Mouse (Mus musculus): ENCODE measurements around the gene Noct.

The Noct gene

DNA sequence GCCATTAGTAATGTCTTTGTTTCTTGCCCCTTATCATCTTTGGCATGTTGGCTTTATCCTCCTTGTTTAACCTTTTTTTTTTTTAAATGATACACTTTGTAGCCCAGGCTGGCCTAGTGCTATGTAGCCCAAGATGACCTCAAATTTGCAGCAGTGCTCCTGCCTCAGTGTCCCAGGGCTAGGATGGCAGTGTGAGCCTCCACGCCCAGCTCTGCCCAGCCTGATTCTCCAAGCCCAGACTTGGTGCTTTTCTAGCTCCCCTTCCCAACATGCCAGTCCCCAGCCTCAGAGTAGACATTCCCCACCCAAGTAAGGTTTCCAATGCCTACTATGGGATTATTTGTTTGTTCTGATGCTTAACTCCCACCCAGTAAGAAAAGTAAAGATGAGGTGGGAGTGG, 28.0 kb downstream of the Noct start:
- in situ Hi-C loops (cut with MboI; ENCODE audit: low pct_unique_long_range_greater_than_20kb in 1 of 2, low sequenced_read_pairs in 2 of 2, unreplicated experiment in 1 of 2) = no loop called here

DNA sequence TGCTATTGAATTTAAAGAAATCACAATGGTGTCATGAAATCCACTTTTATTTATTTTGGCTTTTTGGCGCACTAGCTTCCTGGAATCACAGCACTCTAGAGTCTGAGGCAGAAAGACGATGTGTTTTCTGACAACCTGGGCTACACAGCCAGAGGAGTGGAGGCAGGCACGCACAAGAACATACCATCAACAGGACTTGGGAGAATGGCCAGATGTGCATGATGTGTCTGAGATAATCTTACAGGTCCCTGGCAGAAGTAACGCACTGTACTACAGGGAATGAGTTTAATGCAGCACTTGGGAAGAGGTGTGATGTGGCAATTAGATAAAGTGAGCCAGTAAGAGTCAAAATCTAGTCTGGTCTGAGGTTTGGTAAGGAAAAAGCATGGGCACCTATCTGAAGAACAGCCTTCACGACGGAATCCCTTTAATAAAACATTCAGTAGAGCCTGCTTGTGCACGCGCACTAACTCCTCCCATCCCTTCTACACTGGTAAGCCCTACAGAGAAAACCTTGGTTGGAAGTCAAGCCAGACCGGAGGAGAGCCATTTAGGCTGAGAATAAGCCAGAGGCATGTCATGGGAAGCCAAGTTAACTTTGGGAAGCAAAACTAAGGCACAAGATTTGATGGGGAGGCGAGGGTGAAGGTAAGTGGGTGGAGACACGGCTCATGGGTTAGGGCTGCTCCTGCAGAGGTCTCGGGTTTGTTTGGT, 28.6 kb downstream of the Noct start:
- in situ Hi-C loops (cut with MboI; ENCODE audit: low pct_unique_long_range_greater_than_20kb in 1 of 2, low sequenced_read_pairs in 2 of 2, unreplicated experiment in 1 of 2) = no loop called here

DNA sequence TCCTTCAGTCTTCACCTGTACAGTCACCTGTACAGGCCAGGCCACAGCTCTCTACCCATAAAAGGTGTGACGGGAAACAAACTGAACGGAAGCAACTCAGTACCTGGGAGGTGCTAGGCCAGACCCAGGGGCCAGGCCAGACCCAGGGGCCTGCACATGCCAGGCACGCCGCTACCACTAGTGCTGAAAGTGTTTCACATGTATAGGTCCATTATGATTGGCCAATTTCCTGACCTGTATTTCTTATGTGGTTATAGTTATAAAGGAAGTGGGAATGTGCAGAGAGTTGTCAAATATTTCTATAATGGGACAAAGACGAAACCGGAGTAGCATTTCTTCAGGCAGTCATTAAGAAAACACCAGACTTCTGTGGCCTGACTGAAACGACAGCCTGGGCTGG, 30.5 kb downstream of the Noct start:
- in situ Hi-C loops (cut with MboI; ENCODE audit: low pct_unique_long_range_greater_than_20kb in 1 of 2, low sequenced_read_pairs in 2 of 2, unreplicated experiment in 1 of 2) = no loop called here

- in situ Hi-C loops (cut with MboI; ENCODE audit: low pct_unique_long_range_greater_than_20kb in 1 of 2, low sequenced_read_pairs in 2 of 2, unreplicated experiment in 1 of 2) = no loop called here
Measured at GRCm38 (mm10) chr3:51256450-51256849, 32.2 kb downstream of the Noct start.

DNA sequence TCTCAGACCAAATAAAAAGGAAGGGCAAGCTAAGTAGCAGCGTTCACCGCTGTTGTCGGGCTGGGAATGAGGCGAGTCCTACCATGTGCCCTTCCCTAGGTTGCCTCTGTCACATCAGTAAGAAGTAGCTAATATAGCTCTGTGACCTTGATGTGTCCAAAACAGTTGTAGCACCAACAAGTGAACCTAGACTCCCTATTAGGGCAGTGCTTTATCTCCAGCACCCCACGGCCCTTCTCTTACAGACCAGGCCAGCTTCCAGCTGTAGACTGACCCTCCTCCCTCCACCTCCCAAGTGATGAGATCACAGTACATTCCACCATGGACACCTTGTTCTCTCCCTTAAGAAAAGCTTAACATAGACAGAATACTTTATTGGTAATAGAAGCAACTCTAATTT, 33.8 kb downstream of the Noct start:
- in situ Hi-C loops (cut with MboI; ENCODE audit: low pct_unique_long_range_greater_than_20kb in 1 of 2, low sequenced_read_pairs in 2 of 2, unreplicated experiment in 1 of 2) = no loop called here

- in situ Hi-C loops (cut with MboI; ENCODE audit: low pct_unique_long_range_greater_than_20kb in 1 of 2, low sequenced_read_pairs in 2 of 2, unreplicated experiment in 1 of 2) = no loop called here
Measured at GRCm38 (mm10) chr3:51262942-51263341, 38.7 kb downstream of the Noct start.

DNA sequence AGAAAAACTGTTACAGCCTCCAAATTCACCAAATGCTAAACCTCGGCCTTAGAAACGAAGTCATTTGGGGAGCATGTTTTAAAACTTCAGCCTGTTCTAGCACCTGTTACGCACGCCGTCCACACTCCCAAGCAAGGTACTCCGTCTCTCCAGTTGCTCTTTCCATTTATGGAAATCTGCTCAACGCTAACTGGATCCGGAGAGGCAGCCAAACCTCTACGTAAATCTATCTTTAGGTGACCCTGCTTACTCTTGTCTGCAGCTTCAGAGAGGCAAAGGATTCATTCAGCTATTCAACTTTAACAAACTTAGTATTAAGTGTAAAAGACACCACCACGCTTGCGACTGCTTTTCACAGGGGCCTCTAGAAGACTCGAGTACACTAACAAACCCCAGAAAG, 44.2 kb downstream of the Noct start:
- in situ Hi-C loops (cut with MboI; ENCODE audit: low pct_unique_long_range_greater_than_20kb in 1 of 2, low sequenced_read_pairs in 2 of 2, unreplicated experiment in 1 of 2) = no loop called here

DNA sequence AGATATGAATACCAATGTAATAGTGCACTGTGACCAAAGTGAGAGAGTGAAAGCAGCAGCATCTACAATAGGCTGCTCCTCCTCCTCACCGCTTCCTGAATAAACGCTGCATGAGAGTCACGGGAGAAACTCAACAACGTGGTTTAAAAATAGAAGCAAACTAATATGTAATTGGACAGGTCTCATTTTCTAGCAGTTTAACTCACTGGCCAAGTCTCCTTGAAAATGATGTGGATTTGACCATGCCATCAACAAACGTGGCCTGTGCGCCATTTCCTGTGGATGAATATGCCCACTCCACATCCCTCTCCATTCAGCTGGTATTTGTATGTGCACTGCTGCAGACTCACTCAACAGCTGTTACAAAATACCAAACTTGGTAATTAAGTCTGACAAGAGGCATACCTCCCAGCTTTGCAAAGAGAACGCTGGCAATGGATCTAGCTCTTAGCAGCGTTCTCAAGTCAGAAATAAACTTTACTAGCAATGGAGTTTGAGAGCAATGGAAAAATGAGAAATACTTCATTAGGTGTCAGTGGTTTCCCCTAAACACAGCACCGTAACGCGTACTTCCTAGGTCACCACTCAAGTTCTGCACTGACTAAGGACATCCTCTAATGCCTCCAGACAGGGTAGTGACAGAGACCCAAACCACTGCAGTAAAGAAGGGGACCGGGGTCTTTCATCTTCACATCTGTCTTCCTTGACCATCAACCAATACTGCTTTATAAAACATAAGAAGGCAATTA, 46.0 kb downstream of the Noct start:
- in situ Hi-C loops (cut with MboI; ENCODE audit: low pct_unique_long_range_greater_than_20kb in 1 of 2, low sequenced_read_pairs in 2 of 2, unreplicated experiment in 1 of 2) = no loop called here

DNA sequence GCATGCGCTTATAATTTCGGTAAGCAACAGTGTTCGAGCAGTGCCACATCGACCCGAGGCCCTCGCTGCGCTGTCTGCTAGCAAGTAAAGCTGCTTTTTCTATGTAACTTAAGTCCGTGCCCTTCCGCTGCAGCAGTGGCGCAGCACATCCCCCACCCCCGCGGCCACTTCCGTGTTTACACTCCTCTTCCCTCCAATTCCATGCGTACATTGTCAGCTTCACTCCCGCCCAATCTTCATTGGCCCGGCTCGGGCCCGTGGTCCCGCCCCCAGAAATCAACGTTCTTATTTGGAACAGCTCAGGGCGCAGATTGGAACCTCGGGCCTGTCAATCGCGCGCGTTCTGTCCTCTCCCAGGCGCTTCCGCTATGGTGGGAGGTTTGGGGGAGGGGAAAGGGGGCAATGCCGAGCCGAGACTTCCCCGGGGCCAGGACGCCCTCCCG, 51.7 kb downstream of the Noct start:
- in situ Hi-C loops (cut with MboI; ENCODE audit: low pct_unique_long_range_greater_than_20kb in 1 of 2, low sequenced_read_pairs in 2 of 2, unreplicated experiment in 1 of 2) = no loop called here

GRCm38 (mm10) chr3:51276421-51277111, 52.3 kb downstream of the Noct start:
- in situ Hi-C loops (cut with MboI; ENCODE audit: low pct_unique_long_range_greater_than_20kb in 1 of 2, low sequenced_read_pairs in 2 of 2, unreplicated experiment in 1 of 2) = no loop called here

GRCm38 (mm10) chr3:51277201-51278150, 53.2 kb downstream of the Noct start:
- in situ Hi-C loops (cut with MboI; ENCODE audit: low pct_unique_long_range_greater_than_20kb in 1 of 2, low sequenced_read_pairs in 2 of 2, unreplicated experiment in 1 of 2) = no loop called here

- in situ Hi-C loops (cut with MboI; ENCODE audit: low pct_unique_long_range_greater_than_20kb in 1 of 2, low sequenced_read_pairs in 2 of 2, unreplicated experiment in 1 of 2) = no loop called here
Measured at GRCm38 (mm10) chr3:51278433-51278832, 54.2 kb downstream of the Noct start.

GRCm38 (mm10) chr3:51281727-51282126, 57.5 kb downstream of the Noct start:
- in situ Hi-C loops (cut with MboI; ENCODE audit: low pct_unique_long_range_greater_than_20kb in 1 of 2, low sequenced_read_pairs in 2 of 2, unreplicated experiment in 1 of 2) = no loop called here

- in situ Hi-C loops (cut with MboI; ENCODE audit: low pct_unique_long_range_greater_than_20kb in 1 of 2, low sequenced_read_pairs in 2 of 2, unreplicated experiment in 1 of 2) = no loop called here
Measured at GRCm38 (mm10) chr3:51284375-51284774, 60.1 kb downstream of the Noct start.

GRCm38 (mm10) chr3:51288880-51289821, 64.9 kb downstream of the Noct start:
- in situ Hi-C loops (cut with MboI; ENCODE audit: low pct_unique_long_range_greater_than_20kb in 1 of 2, low sequenced_read_pairs in 2 of 2, unreplicated experiment in 1 of 2) = no loop called here

GRCm38 (mm10) chr3:51294251-51294650, 70.0 kb downstream of the Noct start:
- in situ Hi-C loops (cut with MboI; ENCODE audit: low pct_unique_long_range_greater_than_20kb in 1 of 2, low sequenced_read_pairs in 2 of 2, unreplicated experiment in 1 of 2) = no loop called here

GRCm38 (mm10) chr3:51295225-51295624, 71.0 kb downstream of the Noct start:
- in situ Hi-C loops (cut with MboI; ENCODE audit: low pct_unique_long_range_greater_than_20kb in 1 of 2, low sequenced_read_pairs in 2 of 2, unreplicated experiment in 1 of 2) = no loop called here
